Mouse (Mus musculus) embryonic facial prominence, embryonic 13.5 days (tissue): ENCODE results near the gene Prr15l. TPM values are rescaled to one million over a fixed set of nuclear protein-coding genes. Genes with fewer than 3 reads are reported as not detected.

ENCODE experiments used
- ATAC-seq: fragments of 200-750 bp; cut with Nextera tagmentation; 2 replicates; pipeline ENCODE4 v1.8.0; 2017; ENCODE audit warnings: low read depth; ENCODE audit not compliant: insufficient number of reproducible peaks, insufficient read depth, low FRiP score, low TSS enrichment
- H3K27ac ChIP-seq: fragments of 300-500 bp; sonication (generic); 2 replicates; pipeline ENCODE4 v1.5.1; 2015; ENCODE audit warnings: moderate library complexity, mild to moderate bottlenecking, inconsistent platforms
- H3K27me3 ChIP-seq: fragments of 300-500 bp; sonication (generic); 2 replicates; pipeline ENCODE4 v1.6.1; 2015; ENCODE audit warnings: mild to moderate bottlenecking, inconsistent platforms
- H3K36me3 ChIP-seq: fragments of 300-500 bp; sonication (generic); 2 replicates; pipeline ENCODE4 v1.6.1; 2015; ENCODE audit warnings: mild to moderate bottlenecking, inconsistent platforms
- H3K4me1 ChIP-seq: fragments of 300-500 bp; sonication (generic); 2 replicates; pipeline ENCODE4 v1.6.1; 2015; ENCODE audit warnings: inconsistent platforms
- H3K4me2 ChIP-seq: fragments of 300-500 bp; sonication (generic); 2 replicates; pipeline ENCODE4 v1.6.1; 2015; ENCODE audit warnings: moderate library complexity, mild to moderate bottlenecking, inconsistent platforms
- H3K4me3 ChIP-seq: fragments of 300-500 bp; sonication (generic); 2 replicates; pipeline ENCODE4 v1.5.1; 2015; ENCODE audit warnings: mild to moderate bottlenecking, inconsistent platforms
- H3K9ac ChIP-seq: fragments of 300-500 bp; sonication (generic); 2 replicates; pipeline ENCODE4 v1.6.1; 2015; ENCODE audit warnings: mild to moderate bottlenecking, inconsistent platforms
- H3K9me3 ChIP-seq: fragments of 300-500 bp; sonication (generic); 2 replicates; pipeline ENCODE4 v1.6.1; 2016; ENCODE audit warnings: inconsistent platforms
- WGBS: fragments of 180-500 bp; shearing (Covaris S2); methylation state at CpG from one replicate; pipeline ENCODE4 v1.1.7; 2015; ENCODE audit warnings: mixed read lengths; 5-methylcytosine and 5-hydroxymethylcytosine counted together
- polyA plus RNA-seq: library from polyadenylated mRNA; unstranded; fragments of >200 nt; fragmentation: Nextera tagmentation; extraction: Ambion mirVana; gene quantifications from 2 replicates; pipeline ENCODE4 v1.2.1, GENCODE M21; 2015

Gene Prr15l
- polyA plus RNA-seq, 1 experiment from 2014 or later: 2.4 TPM

DNA sequence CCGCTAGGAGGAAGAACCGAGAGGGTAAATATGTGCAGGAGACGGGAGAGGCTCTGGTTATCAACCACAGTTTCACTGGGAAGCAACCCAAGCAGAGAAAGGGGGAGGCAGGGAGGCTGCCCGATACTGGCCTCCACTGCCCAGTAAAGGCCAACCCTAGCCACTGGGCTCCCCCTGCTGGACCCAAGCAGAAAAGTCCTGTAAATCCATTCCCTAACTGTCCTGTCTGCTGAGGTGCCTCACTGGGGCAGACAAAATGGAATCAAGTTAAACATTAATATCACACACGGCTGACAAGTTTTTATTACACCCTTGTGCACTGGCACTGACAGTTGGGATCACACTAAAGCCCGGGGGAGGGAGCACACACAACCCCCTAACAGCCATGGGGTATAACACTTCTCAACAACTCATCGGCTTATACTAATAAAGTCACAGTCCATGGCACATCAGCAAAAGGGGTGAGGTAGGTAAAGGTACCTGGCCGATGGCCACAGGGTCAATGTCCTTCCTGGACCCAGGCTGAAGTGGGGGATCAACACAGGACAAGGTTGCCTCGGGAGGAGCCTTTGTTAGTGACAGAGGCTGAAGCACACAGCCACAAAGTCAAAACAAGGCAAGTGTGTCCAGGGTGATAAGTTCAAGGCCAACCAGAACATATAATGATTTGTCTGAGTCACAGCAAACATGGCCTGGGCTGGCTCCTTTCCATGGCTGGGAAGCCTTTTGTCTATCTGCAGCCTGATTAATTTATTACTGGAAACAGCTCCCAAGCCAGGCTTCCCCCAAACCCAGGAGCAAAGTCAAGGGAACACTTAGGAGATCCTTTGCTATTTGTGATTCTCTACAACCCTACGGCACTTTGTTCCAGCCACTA lies 9.9 kb downstream of the Prr15l start:
- Histone ChIP-seq H3K9me3 (no peaks in the 10 kb centered on the region), H3K27me3 (no peaks in the 10 kb centered on the region), H3K27ac (no peak overlapping the region), H3K4me2 (no peak overlapping the region), H3K4me3 (no peak overlapping the region), H3K9ac (no peak overlapping the region), H3K36me3 (no peaks in the 10 kb centered on the region), H3K4me1 (peaks cover 6% of the 10 kb centered on the region; the same call in 1 of the 2 replicates)
- ATAC-seq: no peak
- WGBS: 58% methylated on average over 10 of the region's 10 CpGs

GRCm38 (mm10) chr11:96938426-96938800 lies 10.5 kb downstream of the Prr15l start:
- Histone ChIP-seq H3K4me1 (peaks cover 13% of the 10 kb centered on the region; the same call in 1 of the 2 replicates), H3K36me3 (no peaks in the 10 kb centered on the region), H3K4me3 (no peak overlapping the region), H3K4me2 (no peak overlapping the region), H3K27ac (no peak overlapping the region), H3K9ac (no peak overlapping the region), H3K9me3 (no peaks in the 10 kb centered on the region), H3K27me3 (no peaks in the 10 kb centered on the region)
- 85% methylated on average over 6 of the region's 6 CpGs for WGBS
- no peak for ATAC-seq

DNA sequence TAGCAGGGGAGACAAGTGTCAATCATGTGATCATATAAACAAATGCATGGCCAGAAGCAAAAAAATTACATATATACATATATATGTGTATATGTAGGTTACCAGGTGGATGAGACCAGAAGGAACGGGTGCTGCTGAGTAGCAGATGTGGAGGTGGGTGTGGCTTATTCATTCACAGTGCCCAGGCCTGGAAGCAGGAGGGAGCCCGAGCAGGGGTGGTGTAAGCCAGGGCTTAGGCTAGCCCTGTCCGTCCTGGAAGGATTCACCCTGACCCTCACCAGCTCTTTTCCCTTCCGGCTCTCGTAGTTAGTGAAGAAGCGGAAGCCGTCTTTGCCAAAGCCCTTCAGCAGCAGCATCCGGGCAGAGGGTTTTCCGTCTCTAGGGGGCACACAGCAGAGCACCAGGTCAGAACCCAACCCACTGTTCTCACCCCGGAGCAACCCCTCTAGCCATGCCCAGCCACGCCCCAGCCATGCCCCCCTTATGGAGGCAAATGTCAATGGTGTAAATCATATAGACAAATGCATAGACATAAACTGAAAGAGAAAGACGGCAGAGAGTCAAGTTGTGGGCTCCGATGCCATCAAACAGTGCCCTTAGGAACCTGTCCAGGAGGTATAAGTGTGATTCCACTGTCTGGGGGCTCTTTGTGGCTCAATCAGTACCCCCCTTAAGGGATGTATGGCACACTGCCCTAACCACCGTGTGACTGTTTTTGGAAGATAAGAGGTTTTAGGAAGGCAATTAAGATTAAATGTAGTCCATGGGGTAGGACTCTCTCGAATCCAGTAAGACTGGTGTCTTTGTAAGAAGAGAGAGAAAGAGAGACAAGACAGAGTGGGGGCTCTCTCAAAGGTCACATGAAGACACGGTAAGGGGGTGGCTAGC lies 12.9 kb downstream of the Prr15l start:
- no peak for ATAC-seq
- Histone ChIP-seq H3K4me1 (peaks cover 25% of the 10 kb centered on the region), H3K9ac (no peak overlapping the region), H3K27me3 (no peaks in the 10 kb centered on the region), H3K27ac (no peak overlapping the region), H3K9me3 (no peaks in the 10 kb centered on the region), H3K4me3 (no peak overlapping the region), H3K36me3 (no peaks in the 10 kb centered on the region), H3K4me2 (no peak overlapping the region)
- WGBS: 76% methylated on average over 16 of the region's 16 CpGs

- WGBS: 73% methylated on average over 6 of the region's 6 CpGs
These were observed 14.2 kb downstream of the Prr15l start for GRCm38 (mm10) chr11:96941989-96942590.

GRCm38 (mm10) chr11:96943746-96944304 lies 15.9 kb downstream of the Prr15l start, which contains the start of gene Pnpo:
Gene Pnpo, minus strand, starts transcription at chr11:96943986.
- Histone ChIP-seq H3K4me3 (peak within 1 kb of the TSS; percentile 60), H3K9ac (peak within 1 kb of the TSS; percentile 73), H3K36me3 (no peaks in the 10 kb centered on the region), H3K4me2 (peak within 1 kb of the TSS; percentile 95), H3K4me1 (peaks cover 31% of the 10 kb centered on the region), H3K9me3 (no peaks in the 10 kb centered on the region), H3K27me3 (no peaks in the 10 kb centered on the region), H3K27ac (no peak within 1 kb of the TSS)
- WGBS: under 1% methylated on average over 29 of the region's 29 CpGs
- peak; percentile 95 for ATAC-seq

More at GRCm38 (mm10) chr11:96941989-96942590, 14.2 kb downstream of the Prr15l start:
- H3K9me3 ChIP-seq: no peaks in the 10 kb centered on the region
- H3K4me1 ChIP-seq: peaks cover 31% of the 10 kb centered on the region
- ATAC-seq: no peak
- no peaks in the 10 kb centered on the region for H3K27me3 ChIP-seq
- H3K9ac ChIP-seq: no peak overlapping the region
- no peak overlapping the region for H3K4me3 ChIP-seq
- H3K27ac ChIP-seq: no peak overlapping the region
- H3K36me3 ChIP-seq: no peaks in the 10 kb centered on the region
- no peak overlapping the region for H3K4me2 ChIP-seq

- ATAC-seq: no peak
- Histone ChIP-seq H3K36me3 (peaks cover 7% of the 10 kb centered on the region), H3K27me3 (no peaks in the 10 kb centered on the region), H3K9me3 (no peaks in the 10 kb centered on the region), H3K4me1 (peaks cover 31% of the 10 kb centered on the region), H3K9ac (peak overlapping the region; percentile 70; the same call in 1 of the 2 replicates), H3K27ac (no peak overlapping the region), H3K4me2 (peak overlapping the region; percentile 95), H3K4me3 (peak overlapping the region; percentile 60; the same call in 1 of the 2 replicates)
- WGBS: 79% methylated on average over 14 of the region's 14 CpGs
These were observed 17.1 kb downstream of the Prr15l start for GRCm38 (mm10) chr11:96944844-96945580.

DNA sequence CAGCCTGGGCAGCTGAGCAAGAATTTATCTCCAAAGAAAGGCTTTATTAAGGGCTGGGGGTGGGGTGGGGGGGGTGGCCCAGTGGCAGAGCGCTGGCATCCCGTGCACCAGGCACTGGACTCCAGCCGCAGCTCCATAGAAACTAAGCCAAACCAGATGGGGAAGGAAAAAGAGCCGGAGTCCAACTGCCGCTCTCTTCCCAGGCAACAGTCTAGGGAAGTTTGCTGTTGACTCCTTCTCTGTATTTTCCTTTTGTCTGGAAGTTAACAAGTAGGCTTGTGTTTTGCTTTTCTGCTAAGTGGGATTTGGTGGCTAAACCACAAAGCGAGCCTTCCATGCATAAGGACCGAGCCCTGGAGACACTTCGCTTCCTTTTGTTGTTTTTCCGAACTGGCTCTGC lies 18.6 kb downstream of the Prr15l start:
- H3K36me3 ChIP-seq: peaks cover 22% of the 10 kb centered on the region
- no peaks in the 10 kb centered on the region; the same call in 1 of the 2 replicates for H3K9me3 ChIP-seq
- peaks cover 31% of the 10 kb centered on the region for H3K4me1 ChIP-seq
- H3K27me3 ChIP-seq: no peaks in the 10 kb centered on the region
- H3K4me2 ChIP-seq: peak overlapping the region; percentile 26
- H3K27ac ChIP-seq: peak overlapping the region; percentile 86
- ATAC-seq: no peak
- WGBS: 38% methylated on average over 9 of the region's 9 CpGs
- H3K4me3 ChIP-seq: no peak overlapping the region
- H3K9ac ChIP-seq: peak overlapping the region; percentile 22; the same call in 1 of the 2 replicates

DNA sequence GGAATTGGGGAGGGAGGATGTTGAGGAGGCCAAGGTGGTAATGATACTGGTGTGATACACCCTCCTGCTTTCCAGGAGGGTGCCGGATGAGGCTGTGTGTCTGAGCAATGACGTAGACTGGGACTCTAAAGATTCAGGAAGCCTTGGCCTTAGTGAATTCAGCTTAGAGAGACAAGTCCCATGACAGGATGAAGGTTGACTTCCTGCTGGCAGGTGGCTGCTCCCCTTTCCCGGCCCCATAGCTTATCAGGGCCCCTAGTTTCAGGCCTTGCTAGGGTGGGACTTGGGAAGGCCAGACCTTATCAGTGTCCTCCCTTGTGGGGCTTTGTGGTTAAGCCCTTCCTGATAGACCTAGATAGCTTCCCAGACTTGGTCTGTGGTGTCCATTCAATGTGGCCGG lies 19.9 kb downstream of the Prr15l start:
- H3K27me3 ChIP-seq: no peaks in the 10 kb centered on the region
- no peak overlapping the region for H3K9ac ChIP-seq
- ATAC-seq: no peak
- H3K4me2 ChIP-seq: no peak overlapping the region
- peaks cover 36% of the 10 kb centered on the region for H3K36me3 ChIP-seq
- no peak overlapping the region for H3K4me3 ChIP-seq
- 86% methylated on average over 4 of the region's 4 CpGs for WGBS
- peaks cover 30% of the 10 kb centered on the region for H3K4me1 ChIP-seq
- no peak overlapping the region; the same call in 1 of the 2 replicates for H3K27ac ChIP-seq
- no peaks in the 10 kb centered on the region; the same call in 1 of the 2 replicates for H3K9me3 ChIP-seq

DNA sequence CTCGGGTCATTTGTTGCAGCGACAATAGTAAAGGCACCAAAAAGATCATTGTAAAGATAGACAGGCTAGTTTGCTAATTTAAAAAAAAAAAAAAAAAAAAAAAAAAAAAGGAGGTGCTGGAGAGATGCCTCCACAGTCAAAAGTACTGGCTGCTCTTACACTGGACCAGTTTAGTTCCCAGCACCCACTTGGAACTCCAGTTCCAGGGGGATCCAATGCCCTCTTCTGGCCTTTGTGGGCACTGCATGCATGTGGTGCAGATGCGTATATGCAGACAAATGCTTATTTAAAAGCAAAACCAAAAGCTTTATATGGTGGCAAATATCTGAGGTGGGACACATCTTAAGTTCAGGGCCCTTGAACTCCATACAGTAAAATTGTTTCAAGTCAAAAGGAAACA lies 22.9 kb downstream of the Prr15l start:
- Histone ChIP-seq H3K4me3 (no peak overlapping the region), H3K27ac (no peak overlapping the region), H3K4me1 (peaks cover 7% of the 10 kb centered on the region), H3K9ac (no peak overlapping the region), H3K27me3 (no peaks in the 10 kb centered on the region), H3K4me2 (no peak overlapping the region), H3K36me3 (peaks cover 63% of the 10 kb centered on the region), H3K9me3 (no peaks in the 10 kb centered on the region; the same call in 1 of the 2 replicates)
- ATAC-seq: no peak
- 98% methylated on average over 3 of the region's 3 CpGs for WGBS

DNA sequence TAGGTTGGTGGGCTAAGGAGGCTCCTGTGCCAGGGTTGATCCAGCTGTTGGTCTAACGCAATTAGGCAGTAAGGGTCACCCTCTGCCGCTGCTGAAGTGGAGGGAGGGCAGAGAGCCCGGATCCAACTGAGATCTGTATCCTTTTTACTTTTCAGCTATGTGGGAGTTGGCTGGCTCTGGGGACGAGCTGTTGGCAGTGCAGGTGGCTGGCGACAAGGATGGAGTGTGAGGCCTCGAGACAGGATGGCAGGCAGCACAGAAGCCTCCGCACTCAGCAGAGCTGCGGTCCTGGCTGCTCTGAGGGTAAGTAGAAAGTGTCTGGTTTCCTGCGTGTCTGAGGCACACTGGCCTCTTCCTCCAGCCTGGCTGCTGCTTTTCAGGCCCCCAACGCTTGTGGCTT lies 24.5 kb downstream of the Prr15l start:
- Histone ChIP-seq H3K4me3 (no peak overlapping the region), H3K4me2 (no peak overlapping the region), H3K4me1 (no peaks in the 10 kb centered on the region), H3K9ac (no peak overlapping the region), H3K27me3 (no peaks in the 10 kb centered on the region), H3K9me3 (no peaks in the 10 kb centered on the region; the same call in 1 of the 2 replicates), H3K27ac (no peak overlapping the region), H3K36me3 (peaks cover 80% of the 10 kb centered on the region)
- no peak for ATAC-seq
- WGBS: 84% methylated on average over 10 of the region's 10 CpGs
